Mouse (Mus musculus) heart, embryonic 14.5 days (tissue): ENCODE results near the gene Zfp768. TPM values are rescaled to one million over a fixed set of nuclear protein-coding genes. Genes with fewer than 3 reads are reported as not detected.
"Not testable (repeated sequence)": the region's sequence is repeated elsewhere in the genome, so short reads cannot be mapped to it uniquely, and the experiment has no call there.

ENCODE experiments used
- ATAC-seq: fragments of 200-750 bp; cut with Nextera tagmentation; 2 replicates; pipeline ENCODE4 v1.8.0; 2017; ENCODE audit warnings: low read depth, moderate TSS enrichment; ENCODE audit not compliant: insufficient number of reproducible peaks, insufficient read depth, low FRiP score
- H3K27ac ChIP-seq, 2 experiments: fragments of 200-500 bp in 1 of 2; fragments of 300-500 bp in 1 of 2; sonication (generic) in 1 of 2; replicated peaks in 1 of 2; 2 replicates each; pipeline ENCODE4 v1.5.1; 2012 to 2014; ENCODE audit warnings: low read depth in 2 of 2, low read length in 2 of 2, control low read depth in 1 of 2, mild to moderate bottlenecking in 1 of 2, mixed read lengths in 1 of 2; ENCODE audit not compliant: control insufficient read depth in 1 of 2, insufficient read depth in 1 of 2
- H3K27me3 ChIP-seq: fragments of 300-500 bp; sonication (generic); 2 replicates; pipeline ENCODE4 v1.6.1; 2014; ENCODE audit warnings: mild to moderate bottlenecking, low read length, control low read depth; ENCODE audit not compliant: control insufficient read depth, insufficient read depth
- H3K36me3 ChIP-seq: fragments of 300-500 bp; sonication (generic); 2 replicates; pipeline ENCODE4 v1.6.1; 2014; ENCODE audit warnings: mild to moderate bottlenecking, control low read depth, low read length, mixed read lengths; ENCODE audit not compliant: control insufficient read depth, insufficient read depth
- H3K4me1 ChIP-seq, 2 experiments: fragments of 200-500 bp in 1 of 2; fragments of 300-500 bp in 1 of 2; sonication (generic) in 1 of 2; 2 replicates each; pipeline ENCODE4 v1.6.1; 2012 to 2014; ENCODE audit warnings: low read length in 2 of 2, control low read depth in 1 of 2, mixed read lengths in 1 of 2; ENCODE audit not compliant: control insufficient read depth in 2 of 2, insufficient read depth in 2 of 2
- H3K4me2 ChIP-seq: fragments of 300-500 bp; sonication (generic); 2 replicates; pipeline ENCODE4 v1.6.1; 2014; ENCODE audit warnings: mild to moderate bottlenecking, low read length
- H3K4me3 ChIP-seq, 2 experiments: fragments of 200-500 bp in 1 of 2; fragments of 300-500 bp in 1 of 2; sonication (generic) in 1 of 2; 2 replicates each; pipeline ENCODE4 v1.5.1; 2012 to 2014; ENCODE audit warnings: low read length in 2 of 2, mild to moderate bottlenecking in 2 of 2, control low read depth in 1 of 2, low read depth in 1 of 2, moderate library complexity in 1 of 2; ENCODE audit not compliant: control insufficient read depth in 1 of 2, insufficient read depth in 1 of 2
- H3K9ac ChIP-seq: fragments of 300-500 bp; sonication (generic); 2 replicates; pipeline ENCODE4 v1.6.1; 2014; ENCODE audit warnings: mild to moderate bottlenecking, low read length
- H3K9me3 ChIP-seq: fragments of 300-500 bp; sonication (generic); 2 replicates; pipeline ENCODE4 v1.6.1; 2016; ENCODE audit warnings: low read length, control low read depth; ENCODE audit not compliant: control insufficient read depth
- WGBS: fragments of 180-500 bp; shearing (Covaris S2); extraction: QIAGEN DNeasy Blood & Tissue Kit; methylation state at CpG from one replicate; pipeline ENCODE4 v1.1.7; 2014; 5-methylcytosine and 5-hydroxymethylcytosine counted together
- polyA plus RNA-seq: library from polyadenylated mRNA; unstranded; fragments of >200 nt; fragmentation: Nextera tagmentation; extraction: Ambion mirVana; gene quantifications from 2 replicates; pipeline ENCODE4 v1.2.1, GENCODE M21; 2014

The Zfp768 gene
- polyA plus RNA-seq = 5.6 TPM in 2 replicates

GRCm38 (mm10) chr7:127345512-127346325 lies at the start of gene Zfp768:
Gene Zfp768 (minus strand): TSS chr7:127345589.
- peak; percentile 91 for ATAC-seq
- WGBS = under 1% methylated on average over 66 of the region's 76 CpGs
- Histone ChIP-seq H3K4me1 (peaks cover 14 to 26% of the 10 kb centered on the region in 2 experiments), H3K9me3 (no peaks in the 10 kb centered on the region), H3K27ac (peak within 1 kb of the TSS; percentile 88 to 99), H3K4me3 (peak within 1 kb of the TSS; percentile 90 to 92), H3K9ac (peak within 1 kb of the TSS; percentile 95), H3K4me2 (peak within 1 kb of the TSS; percentile 80), H3K36me3 (peaks cover 29% of the 10 kb centered on the region), H3K27me3 (no peaks in the 10 kb centered on the region)

GRCm38 (mm10) chr7:127393944-127394333 lies 48.5 kb upstream of the Zfp768 start:
- peaks cover 12% of the 10 kb centered on the region; the same call in 1 of the 2 replicates for H3K36me3 ChIP-seq
- 11% methylated on average over 7 of the region's 7 CpGs for WGBS

GRCm38 (mm10) chr7:127393157-127393943 lies 48.0 kb upstream of the Zfp768 start, which contains the start of gene E430018J23Rik:
Gene E430018J23Rik (minus strand): TSS chr7:127393629.
- no peaks in the 10 kb centered on the region for H3K27me3 ChIP-seq
- H3K27ac ChIP-seq = peak within 1 kb of the TSS; percentile 89 to 91
- H3K4me2 ChIP-seq = peak within 1 kb of the TSS; percentile 72
- H3K9me3 ChIP-seq = no peaks in the 10 kb centered on the region
- H3K9ac ChIP-seq = peak within 1 kb of the TSS; percentile 81
- peak; percentile 90 for ATAC-seq
- H3K4me1 ChIP-seq = peaks cover 10 to 12% of the 10 kb centered on the region in 2 experiments
- peak within 1 kb of the TSS; percentile 66 to 77 for H3K4me3 ChIP-seq
- WGBS = under 1% methylated on average over 45 of the region's 45 CpGs
- peaks cover 12% of the 10 kb centered on the region; the same call in 1 of the 2 replicates for H3K36me3 ChIP-seq

More at GRCm38 (mm10) chr7:127393944-127394333, 48.5 kb upstream of the Zfp768 start:
- peak overlapping the region; percentile 50 to 66 for H3K4me3 ChIP-seq
- H3K9ac ChIP-seq = peak overlapping the region; percentile 63
- no peaks in the 10 kb centered on the region for H3K27me3 ChIP-seq
- H3K27ac ChIP-seq = peak overlapping the region; percentile 65 to 69
- H3K4me1 ChIP-seq = peaks cover 10 to 12% of the 10 kb centered on the region in 2 experiments
- H3K9me3 ChIP-seq = no peaks in the 10 kb centered on the region
- peak; percentile 12; the same call in 1 of the 2 replicates for ATAC-seq
- peak overlapping the region; percentile 72 for H3K4me2 ChIP-seq

GRCm38 (mm10) chr7:127392251-127392824 lies 46.9 kb upstream of the Zfp768 start:
- H3K27ac ChIP-seq = no peak overlapping the region; a peak in 1 of 4 replicates
- H3K36me3 ChIP-seq = peaks cover 12% of the 10 kb centered on the region; the same call in 1 of the 2 replicates
- peak overlapping the region in 1 of 2 experiments; percentile 66; a peak in 2 of 4 replicates for H3K4me3 ChIP-seq
- peak overlapping the region; percentile 81; the same call in 1 of the 2 replicates for H3K9ac ChIP-seq
- no peak for ATAC-seq
- H3K27me3 ChIP-seq = no peaks in the 10 kb centered on the region
- peak overlapping the region; percentile 72 for H3K4me2 ChIP-seq
- 87% methylated on average over 8 of the region's 8 CpGs for WGBS
- peaks cover 10 to 12% of the 10 kb centered on the region in 2 experiments for H3K4me1 ChIP-seq
- no peaks in the 10 kb centered on the region for H3K9me3 ChIP-seq

- Histone ChIP-seq H3K27me3 (no peaks in the 10 kb centered on the region), H3K27ac (no peak overlapping the region), H3K36me3 (peaks cover 12% of the 10 kb centered on the region; the same call in 1 of the 2 replicates), H3K9ac (no peak overlapping the region), H3K4me2 (no peak overlapping the region), H3K4me3 (no peak overlapping the region), H3K9me3 (no peaks in the 10 kb centered on the region), H3K4me1 (peaks cover 10 to 12% of the 10 kb centered on the region in 2 experiments)
- ATAC-seq = no peak
- 96% methylated on average over 16 of the region's 16 CpGs for WGBS
These were observed 46.1 kb upstream of the Zfp768 start for GRCm38 (mm10) chr7:127391538-127391937.

GRCm38 (mm10) chr7:127390306-127390705 lies 44.9 kb upstream of the Zfp768 start:
- ATAC-seq = no peak
- Histone ChIP-seq H3K4me2 (no peak overlapping the region), H3K9me3 (no peaks in the 10 kb centered on the region), H3K36me3 (peaks cover 12% of the 10 kb centered on the region; the same call in 1 of the 2 replicates), H3K4me1 (peaks cover 10 to 17% of the 10 kb centered on the region in 2 experiments), H3K27me3 (no peaks in the 10 kb centered on the region), H3K9ac (no peak overlapping the region), H3K4me3 (no peak overlapping the region), H3K27ac (no peak overlapping the region)
- WGBS = 77% methylated on average over 7 of the region's 7 CpGs

- not testable (repeated sequence) for H3K9ac ChIP-seq, H3K27me3 ChIP-seq, ATAC-seq, H3K27ac ChIP-seq, H3K4me2 ChIP-seq, H3K9me3 ChIP-seq, H3K4me3 ChIP-seq
- Histone ChIP-seq H3K4me1 (peaks cover 5 to 12% of the 10 kb centered on the region in 2 experiments; a peak in 2 of 4 replicates), H3K36me3 (peaks cover 20% of the 10 kb centered on the region; the same call in 1 of the 2 replicates)
These were observed 42.8 kb upstream of the Zfp768 start for GRCm38 (mm10) chr7:127388201-127388600.
